Mouse (Mus musculus) brain, embryonic 14.5 days (tissue): ENCODE measurements around the gene Kcnn1.
A peak's percentile ranks its signal among the peaks of the same experiment; 100 is the strongest.

Experiments
- CTCF ChIP-seq: fragments of 200-500 bp; IDR thresholded peaks from 2 replicates; pipeline ENCODE4 v1.5.1; 2012; ENCODE audit warnings: inconsistent platforms, mild to moderate bottlenecking, moderate library complexity, borderline replicate concordance; ENCODE audit not compliant: insufficient read depth, insufficient read length; ENCODE audit errors: extremely low read depth
- POLR2A ChIP-seq: fragments of 200-500 bp; IDR thresholded peaks from 2 replicates; pipeline ENCODE4 v1.6.1; 2012; ENCODE audit warnings: mild to moderate bottlenecking, inconsistent platforms, borderline replicate concordance; ENCODE audit not compliant: poor library complexity, insufficient read depth, insufficient read length, severe bottlenecking; ENCODE audit errors: extremely low read depth

DNA sequence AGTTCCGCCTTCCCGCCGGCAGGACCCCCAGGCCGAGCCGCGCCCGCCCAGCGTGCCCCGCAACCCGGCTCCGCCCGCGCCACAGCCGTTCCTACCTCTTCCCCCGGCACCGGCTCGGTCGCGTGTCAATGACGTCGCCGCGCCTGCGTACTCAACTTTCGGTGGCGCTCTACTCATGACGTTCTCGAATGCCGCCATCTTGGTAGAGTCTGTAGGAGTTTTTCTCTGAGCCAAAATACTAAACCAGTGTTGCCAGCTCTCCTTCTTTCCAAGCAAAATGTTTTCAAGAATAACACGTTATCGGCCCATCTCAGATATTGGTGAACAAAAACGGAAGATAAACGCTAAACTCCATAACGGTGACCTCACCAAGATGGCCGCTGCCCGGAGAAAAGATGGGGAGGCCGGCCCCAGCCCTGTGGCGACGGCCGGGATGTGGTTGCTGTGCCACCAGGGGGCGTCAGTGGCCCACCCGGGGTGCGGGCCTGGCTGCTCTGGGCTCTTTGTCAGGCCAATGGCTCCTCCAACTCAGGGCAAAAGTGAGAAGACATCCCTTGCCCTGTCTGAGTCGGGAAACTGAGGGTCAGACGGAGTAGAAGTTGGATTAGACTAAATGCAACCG, 10.4 kb upstream of the Kcnn1 start, which contains the start of gene Ccdc124:
- TF ChIP-seq CTCF (peak; percentile 93), POLR2A (peak; percentile 87)
